Mouse (Mus musculus) limb, embryonic 14.5 days (tissue): ENCODE data around the gene Adamts14. TPM values are rescaled to one million over a fixed set of nuclear protein-coding genes. Genes with fewer than 3 reads are reported as not detected.

Experiments used
- ATAC-seq: fragments of 200-750 bp; cut with Nextera tagmentation; 2 replicates; pipeline ENCODE4 v1.8.0; 2017; ENCODE audit warnings: low read depth, moderate number of reproducible peaks, moderate TSS enrichment; ENCODE audit not compliant: low FRiP score
- DNase-seq: peaks from one replicate; pipeline ENCODE4 v3.0.0-alpha.2; 2015; ENCODE audit warnings: low spot score
- H3K27ac ChIP-seq: fragments of 300-500 bp; sonication (generic); replicated peaks from 2 replicates; pipeline ENCODE4 v1.5.1; 2014; ENCODE audit warnings: low read depth, mild to moderate bottlenecking, low read length, moderate library complexity, mixed read lengths
- H3K27me3 ChIP-seq: fragments of 300-500 bp; sonication (generic); 2 replicates; pipeline ENCODE4 v1.6.1; 2014; ENCODE audit warnings: low read length, mixed read lengths; ENCODE audit not compliant: control insufficient read depth, insufficient read depth
- H3K36me3 ChIP-seq: fragments of 300-500 bp; sonication (generic); 2 replicates; pipeline ENCODE4 v1.6.1; 2014; ENCODE audit warnings: mild to moderate bottlenecking, low read length, moderate library complexity, mixed read lengths; ENCODE audit not compliant: control insufficient read depth, insufficient read depth
- H3K4me1 ChIP-seq: fragments of 300-500 bp; sonication (generic); 2 replicates; pipeline ENCODE4 v1.6.1; 2014; ENCODE audit warnings: antibody characterized with exemption, low read length, mixed read lengths; ENCODE audit not compliant: control insufficient read depth, insufficient read depth
- H3K4me2 ChIP-seq: fragments of 300-500 bp; sonication (generic); replicated peaks from 2 replicates; pipeline ENCODE4 v1.6.1; 2014; ENCODE audit warnings: low read depth, mild to moderate bottlenecking, low read length, moderate library complexity; ENCODE audit not compliant: severe bottlenecking
- H3K4me3 ChIP-seq: fragments of 300-500 bp; sonication (generic); replicated peaks from 2 replicates; pipeline ENCODE4 v1.5.1; 2014; ENCODE audit warnings: low read length
- H3K9ac ChIP-seq: fragments of 300-500 bp; sonication (generic); 2 replicates; pipeline ENCODE4 v1.6.1; 2014; ENCODE audit warnings: mild to moderate bottlenecking, low read depth, low read length, moderate library complexity; ENCODE audit not compliant: severe bottlenecking
- H3K9me3 ChIP-seq: fragments of 300-500 bp; sonication (generic); 2 replicates; pipeline ENCODE4 v1.6.1; 2016; ENCODE audit warnings: low read length; ENCODE audit not compliant: control insufficient read depth
- POLR2A ChIP-seq: fragments of 200-500 bp; IDR thresholded peaks from 2 replicates; pipeline ENCODE4 v1.8.0; 2012; ENCODE audit warnings: inconsistent platforms, mild to moderate bottlenecking, moderate library complexity, borderline replicate concordance; ENCODE audit not compliant: insufficient read depth, insufficient read length; ENCODE audit errors: extremely low read depth
- WGBS: fragments of 180-500 bp; shearing (Covaris S2); extraction: QIAGEN DNeasy Blood & Tissue Kit; methylation state at CpG from one replicate; pipeline ENCODE4 v1.1.7; 2014; 5-methylcytosine and 5-hydroxymethylcytosine counted together
- polyA plus RNA-seq, 2 experiments: library from polyadenylated mRNA; depleted of rRNA in 1 of 2; stranded (reverse) in 1 of 2; unstranded in 1 of 2; fragments of >200 nt; fragmentation: Nextera tagmentation in 1 of 2; extraction: Ambion mirVana in 1 of 2; gene quantifications; 2 replicates each; pipeline versions ENCODE4 v1.2.1 to v1.2.3; 2012 to 2014

Adamts14 gene
- polyA plus RNA-seq, 2 experiments, result 5.1 to 11.1 TPM

- no peaks in the 10 kb centered on the region for H3K36me3 ChIP-seq
- H3K9ac ChIP-seq, result no peak overlapping the region
- ATAC-seq, result no peak
- WGBS, result 76% methylated on average over 8 of the region's 8 CpGs
- 0 out of 2 replicates have a peak, but pooled peaks cover 3% of the 10 kb centered on the region for H3K9me3 ChIP-seq
- H3K4me1 ChIP-seq, result peaks cover 5% of the 10 kb centered on the region; the same call in 1 of the 2 replicates
- no peaks in the 10 kb centered on the region for H3K27me3 ChIP-seq
- H3K4me2 ChIP-seq, result no peak overlapping the region
- DNase-seq, result no peak
- no peak overlapping the region for H3K4me3 ChIP-seq
- no peak for TF ChIP-seq POLR2A
- H3K27ac ChIP-seq, result no peak overlapping the region
Observed at GRCm38 (mm10) chr10:61255190-61255589, 18.0 kb downstream of the Adamts14 start.

GRCm38 (mm10) chr10:61254761-61255160 is 18.5 kb downstream of the Adamts14 start:
- DNase-seq, result no peak
- no peaks in the 10 kb centered on the region for H3K27me3 ChIP-seq
- H3K4me3 ChIP-seq, result no peak overlapping the region
- no peak for TF ChIP-seq POLR2A
- ATAC-seq, result no peak
- 50% methylated on average over 6 of the region's 6 CpGs for WGBS
- 0 out of 2 replicates have a peak, but pooled peaks cover 3% of the 10 kb centered on the region for H3K9me3 ChIP-seq
- no peak overlapping the region for H3K27ac ChIP-seq
- peaks cover 8% of the 10 kb centered on the region for H3K4me1 ChIP-seq
- H3K36me3 ChIP-seq, result no peaks in the 10 kb centered on the region
- H3K9ac ChIP-seq, result no peak overlapping the region
- H3K4me2 ChIP-seq, result no peak overlapping the region

- no peak for ATAC-seq
- H3K4me1 ChIP-seq, result peaks cover 11% of the 10 kb centered on the region
- no peaks in the 10 kb centered on the region for H3K36me3 ChIP-seq
- 0 out of 2 replicates have a peak, but pooled peaks cover 3% of the 10 kb centered on the region for H3K9me3 ChIP-seq
- no peak for TF ChIP-seq POLR2A
- no peaks in the 10 kb centered on the region for H3K27me3 ChIP-seq
- H3K4me2 ChIP-seq, result no peak overlapping the region
- 24% methylated on average over 2 of the region's 2 CpGs for WGBS
- H3K27ac ChIP-seq, result no peak overlapping the region
- H3K4me3 ChIP-seq, result no peak overlapping the region
- no peak for DNase-seq
- peak overlapping the region; percentile 36 for H3K9ac ChIP-seq
Observed at GRCm38 (mm10) chr10:61249951-61250350, 23.3 kb downstream of the Adamts14 start.

- Histone ChIP-seq H3K27me3 (no peaks in the 10 kb centered on the region), H3K4me1 (peaks cover 6% of the 10 kb centered on the region), H3K27ac (no peak overlapping the region), H3K4me3 (no peak overlapping the region), H3K4me2 (no peak overlapping the region), H3K9ac (no peak overlapping the region), H3K36me3 (no peaks in the 10 kb centered on the region), H3K9me3 (0 out of 2 replicates have a peak, but pooled peaks cover 3% of the 10 kb centered on the region)
- ATAC-seq (no peak), DNase-seq (no peak)
- no peak for TF ChIP-seq POLR2A
- 78% methylated on average over 13 of the region's 13 CpGs for WGBS
Observed at GRCm38 (mm10) chr10:61248596-61249114, 24.6 kb downstream of the Adamts14 start.

- H3K27me3 ChIP-seq, result no peaks in the 10 kb centered on the region
- ATAC-seq, result no peak
- no peak for TF ChIP-seq POLR2A
- H3K9me3 ChIP-seq, result no peaks in the 10 kb centered on the region
- H3K4me2 ChIP-seq, result no peak overlapping the region
- DNase-seq, result no peak
- no peak overlapping the region for H3K4me3 ChIP-seq
- H3K4me1 ChIP-seq, result peaks cover 9% of the 10 kb centered on the region
- H3K36me3 ChIP-seq, result no peaks in the 10 kb centered on the region
- 87% methylated on average over 6 of the region's 6 CpGs for WGBS
- no peak overlapping the region for H3K27ac ChIP-seq
- H3K9ac ChIP-seq, result no peak overlapping the region
Observed at GRCm38 (mm10) chr10:61246288-61246687, 26.9 kb downstream of the Adamts14 start.
